Mouse (Mus musculus): ENCODE results near the gene Cfl1. TPM values are rescaled to one million over a fixed set of nuclear protein-coding genes. Genes with fewer than 3 reads are reported as not detected.
A peak's percentile ranks its signal among the peaks of the same experiment; 100 is the strongest.

Cfl1 gene
- 3,169 and 3,299 TPM in 2 replicates for polyA plus RNA-seq (2016; fragmentation: Nextera tagmentation; extraction: Ambion mirVana)

DNA sequence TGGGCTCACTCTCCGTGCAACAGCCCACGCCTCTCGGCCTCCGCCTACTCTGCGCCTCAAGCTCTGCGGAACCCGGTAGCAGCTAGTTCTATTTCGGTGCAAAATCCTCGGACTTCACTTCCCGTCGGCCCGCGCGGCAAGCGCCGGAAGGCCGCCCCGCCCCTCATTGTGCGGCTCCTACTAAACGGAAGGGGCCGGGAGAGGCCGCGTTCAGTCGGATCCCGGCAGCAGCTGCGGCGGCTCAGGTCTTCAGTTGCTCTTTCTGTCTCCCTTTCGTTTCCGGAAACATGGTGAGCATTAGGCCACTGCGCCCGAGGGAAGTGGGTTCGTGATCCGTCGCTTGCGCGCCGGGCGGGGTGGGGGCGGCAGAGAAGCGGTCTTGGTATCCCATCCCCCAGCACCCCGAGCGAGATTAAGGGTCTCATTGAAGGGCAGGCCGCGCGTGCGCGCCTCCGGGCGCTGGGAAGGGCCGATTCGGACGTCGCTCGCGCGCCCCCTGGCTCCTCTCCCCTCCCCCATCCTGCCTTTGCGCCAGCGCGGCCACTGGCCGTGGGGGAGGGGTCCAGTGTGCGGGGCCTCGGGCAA is at the start of gene Cfl1:
Cfl1 (plus strand) TSS at position 143 of the 585 bp plus-strand sequence.
- ATAC-seq (ENCODE audit: low FRiP score): peak; percentile 76
- WGBS: under 1% methylated on average over 62 of the region's 62 CpGs
- Histone ChIP-seq H3K4me3 (peak within 1 kb of the TSS; percentile 98), H3K9ac (peak within 1 kb of the TSS; percentile 97), H3K9me3 (replicated peaks) (no peaks in the 10 kb centered on the region), H3K27me3 (no peaks in the 10 kb centered on the region), H3K27ac (peak within 1 kb of the TSS; percentile 100), H3K4me1 (peaks cover 31% of the 10 kb centered on the region), H3K36me3 (peaks cover 42% of the 10 kb centered on the region), H3K4me2 (replicated peaks) (peak within 1 kb of the TSS; percentile 75)

GRCm38 (mm10) chr19:5444371-5444908 is 45.8 kb upstream of the Cfl1 start:
- 69% methylated on average over 9 of the region's 9 CpGs for WGBS
- H3K4me2 ChIP-seq (replicated peaks): no peak overlapping the region
- H3K36me3 ChIP-seq: no peaks in the 10 kb centered on the region
- peaks cover 18% of the 10 kb centered on the region for H3K4me1 ChIP-seq
- no peak overlapping the region for H3K9ac ChIP-seq
- no peak for ATAC-seq (ENCODE audit: low FRiP score)
- peaks cover 9% of the 10 kb centered on the region for H3K9me3 ChIP-seq (replicated peaks)
- no peak overlapping the region for H3K27ac ChIP-seq
- H3K27me3 ChIP-seq: peaks cover 57% of the 10 kb centered on the region
- no peak overlapping the region for H3K4me3 ChIP-seq

DNA sequence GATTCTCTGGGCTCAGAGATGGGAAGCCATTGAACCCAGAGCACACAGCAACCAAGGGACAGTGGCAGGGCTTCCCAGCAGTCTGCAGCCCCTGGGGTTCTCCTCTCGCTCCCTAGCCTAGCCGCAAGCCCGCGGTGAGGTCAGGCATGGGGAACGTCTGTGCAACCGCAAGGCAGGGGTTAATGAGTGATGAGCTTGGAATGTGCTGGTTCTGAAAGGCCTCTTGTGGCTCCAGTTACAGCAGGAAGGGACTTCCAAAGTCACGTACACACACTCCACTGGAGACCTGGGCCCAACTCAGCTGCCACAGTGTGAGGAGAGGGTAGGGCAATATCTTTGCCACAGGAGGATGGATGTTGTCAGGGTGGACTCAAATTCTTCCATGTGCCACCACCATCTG is 45.3 kb upstream of the Cfl1 start:
- Histone ChIP-seq H3K4me2 (replicated peaks) (no peak overlapping the region), H3K27ac (no peak overlapping the region), H3K4me3 (no peak overlapping the region), H3K4me1 (peaks cover 18% of the 10 kb centered on the region), H3K9me3 (replicated peaks) (peaks cover 9% of the 10 kb centered on the region), H3K36me3 (no peaks in the 10 kb centered on the region), H3K9ac (no peak overlapping the region), H3K27me3 (peaks cover 62% of the 10 kb centered on the region)
- WGBS: 38% methylated on average over 7 of the region's 7 CpGs
- no peak for ATAC-seq (ENCODE audit: low FRiP score)

DNA sequence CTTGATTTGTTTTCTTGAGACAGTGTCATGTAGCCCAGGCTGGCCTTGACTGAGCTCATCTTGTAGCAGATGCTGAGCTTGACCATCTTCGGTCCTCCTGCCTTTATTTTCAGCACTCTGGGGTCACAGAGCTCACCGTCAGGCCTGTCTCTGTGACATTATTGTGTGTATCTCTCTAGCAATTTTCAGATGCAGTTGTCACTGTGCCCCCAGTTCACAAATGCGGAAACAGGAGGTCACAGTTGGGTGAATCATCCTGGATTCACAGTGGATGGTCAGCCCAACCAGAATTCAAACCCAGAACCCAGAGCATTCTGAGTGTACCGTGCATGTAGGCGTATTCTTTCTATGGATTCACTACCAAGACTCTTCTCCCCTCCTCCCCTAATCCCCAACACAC is 44.5 kb upstream of the Cfl1 start:
- H3K27me3 ChIP-seq: peaks cover 70% of the 10 kb centered on the region
- H3K4me2 ChIP-seq (replicated peaks): no peak overlapping the region
- peaks cover 1% of the 10 kb centered on the region; the same call in 1 of the 2 replicates for H3K9me3 ChIP-seq (replicated peaks)
- no peak overlapping the region for H3K27ac ChIP-seq
- WGBS: 89% methylated on average over 5 of the region's 5 CpGs
- H3K9ac ChIP-seq: no peak overlapping the region
- H3K4me3 ChIP-seq: no peak overlapping the region
- ATAC-seq (ENCODE audit: low FRiP score): no peak
- no peaks in the 10 kb centered on the region for H3K36me3 ChIP-seq
- H3K4me1 ChIP-seq: peaks cover 18% of the 10 kb centered on the region

DNA sequence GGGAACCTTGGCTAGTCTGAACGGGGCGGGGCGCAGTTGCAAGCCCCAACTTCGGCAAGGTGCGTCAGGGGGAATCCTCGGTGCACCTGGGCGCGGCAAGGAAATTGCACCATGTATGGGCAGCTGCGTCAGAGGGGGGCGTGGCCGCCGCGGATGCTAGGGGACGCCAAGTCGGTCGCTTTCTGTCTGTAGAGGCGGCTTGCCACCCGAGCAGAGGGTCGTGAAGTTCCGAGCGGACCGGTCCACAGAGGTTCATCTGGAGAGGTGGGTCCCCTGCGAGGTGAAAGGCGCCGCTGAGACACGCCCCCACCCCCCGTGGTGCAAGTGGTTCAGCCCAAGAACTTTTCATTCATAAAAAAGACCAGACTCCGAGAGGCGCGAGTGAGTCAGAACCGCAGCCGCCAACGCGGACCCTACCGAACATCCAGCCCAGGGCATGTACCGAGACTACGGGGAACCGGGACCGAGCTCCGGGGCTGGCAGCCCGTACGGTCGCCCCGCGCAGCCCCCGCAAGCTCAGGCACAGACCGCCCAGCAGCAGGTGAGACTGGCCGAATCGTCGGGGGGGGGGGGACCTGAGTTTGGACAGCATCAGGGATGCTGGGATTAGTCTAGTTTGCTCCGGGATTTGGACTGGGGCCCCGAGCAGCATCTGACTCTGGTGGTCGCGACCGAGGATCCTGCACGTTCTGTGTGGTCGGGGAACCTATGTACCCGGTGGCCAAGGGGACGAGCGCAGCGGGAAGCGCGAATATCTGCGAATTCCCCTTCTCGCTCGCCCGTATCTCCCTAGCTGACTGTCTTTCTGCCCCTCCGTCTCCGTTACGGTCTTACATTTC is 42.5 kb upstream of the Cfl1 start, which contains the start of gene Fosl1:
Fosl1 (plus strand) TSS at position 33 of the 839 bp plus-strand sequence.
- Histone ChIP-seq H3K27me3 (peaks cover 83% of the 10 kb centered on the region), H3K9ac (peak within 1 kb of the TSS; percentile 42), H3K27ac (no peak within 1 kb of the TSS), H3K9me3 (replicated peaks) (no peaks in the 10 kb centered on the region), H3K4me1 (peaks cover 18% of the 10 kb centered on the region), H3K4me3 (peak within 1 kb of the TSS; percentile 38), H3K4me2 (replicated peaks) (peak within 1 kb of the TSS; percentile 70), H3K36me3 (no peaks in the 10 kb centered on the region)
- peak; percentile 60 for ATAC-seq (ENCODE audit: low FRiP score)
- 1% methylated on average over 70 of the region's 70 CpGs for WGBS

- Histone ChIP-seq H3K4me2 (replicated peaks) (peak overlapping the region; percentile 70), H3K9ac (no peak overlapping the region), H3K27ac (no peak overlapping the region), H3K4me3 (peak overlapping the region; percentile 38), H3K36me3 (no peaks in the 10 kb centered on the region), H3K9me3 (replicated peaks) (no peaks in the 10 kb centered on the region), H3K4me1 (peaks cover 18% of the 10 kb centered on the region), H3K27me3 (peaks cover 81% of the 10 kb centered on the region)
- ATAC-seq (ENCODE audit: low FRiP score): peak; percentile 43; the same call in 1 of the 2 replicates
- WGBS: 6% methylated on average over 36 of the region's 36 CpGs
Observed at GRCm38 (mm10) chr19:5448354-5449150, 41.7 kb upstream of the Cfl1 start.

- Histone ChIP-seq H3K9ac (no peak overlapping the region), H3K9me3 (replicated peaks) (no peaks in the 10 kb centered on the region), H3K4me2 (replicated peaks) (no peak overlapping the region), H3K36me3 (no peaks in the 10 kb centered on the region), H3K4me3 (no peak overlapping the region), H3K27ac (no peak overlapping the region), H3K4me1 (peaks cover 18% of the 10 kb centered on the region), H3K27me3 (peaks cover 74% of the 10 kb centered on the region)
- no peak for ATAC-seq (ENCODE audit: low FRiP score)
- 80% methylated on average over 3 of the region's 3 CpGs for WGBS
Observed at GRCm38 (mm10) chr19:5449673-5450072, 40.6 kb upstream of the Cfl1 start.

GRCm38 (mm10) chr19:5451766-5452165 is 38.5 kb upstream of the Cfl1 start:
- no peak for ATAC-seq (ENCODE audit: low FRiP score)
- Histone ChIP-seq H3K27me3 (peaks cover 53% of the 10 kb centered on the region), H3K36me3 (no peaks in the 10 kb centered on the region), H3K4me2 (replicated peaks) (no peak overlapping the region), H3K4me1 (peaks cover 38% of the 10 kb centered on the region), H3K27ac (no peak overlapping the region), H3K9me3 (replicated peaks) (no peaks in the 10 kb centered on the region), H3K4me3 (no peak overlapping the region), H3K9ac (no peak overlapping the region)
- WGBS: 74% methylated on average over 6 of the region's 6 CpGs

- ATAC-seq (ENCODE audit: low FRiP score): no peak
- Histone ChIP-seq H3K9me3 (replicated peaks) (no peaks in the 10 kb centered on the region), H3K27ac (no peak overlapping the region), H3K4me2 (replicated peaks) (peak overlapping the region; percentile 99), H3K4me1 (peaks cover 30% of the 10 kb centered on the region), H3K36me3 (no peaks in the 10 kb centered on the region), H3K27me3 (peaks cover 31% of the 10 kb centered on the region), H3K9ac (peak overlapping the region; percentile 29; the same call in 1 of the 2 replicates), H3K4me3 (no peak overlapping the region)
- WGBS: 85% methylated on average over 12 of the region's 12 CpGs
Observed at GRCm38 (mm10) chr19:5455037-5455436, 35.2 kb upstream of the Cfl1 start.

DNA sequence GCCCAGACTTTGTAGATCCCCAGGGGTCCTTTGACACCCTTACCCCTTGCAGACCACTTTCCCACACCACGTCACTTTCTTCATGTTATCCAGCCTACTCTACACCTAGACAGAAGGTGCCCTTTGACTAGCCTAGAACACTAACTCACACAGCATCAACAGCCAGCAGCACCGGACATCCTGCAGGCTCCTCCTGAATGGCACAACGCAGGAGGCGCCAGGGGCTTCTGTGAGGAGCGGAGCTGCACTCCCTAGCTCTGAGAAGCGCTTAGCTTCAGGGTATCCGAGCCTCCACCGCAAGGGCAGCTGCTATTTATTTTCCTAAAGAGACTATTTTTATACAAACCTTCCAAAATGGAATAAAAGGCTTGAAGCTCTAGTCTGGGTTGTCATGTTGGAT is 34.7 kb upstream of the Cfl1 start:
- Histone ChIP-seq H3K4me1 (peaks cover 30% of the 10 kb centered on the region), H3K4me2 (replicated peaks) (peak overlapping the region; percentile 99), H3K27me3 (peaks cover 25% of the 10 kb centered on the region), H3K4me3 (peak overlapping the region; percentile 77), H3K36me3 (no peaks in the 10 kb centered on the region), H3K9ac (peak overlapping the region; percentile 87; the same call in 1 of the 2 replicates), H3K27ac (no peak overlapping the region), H3K9me3 (replicated peaks) (no peaks in the 10 kb centered on the region)
- 67% methylated on average over 8 of the region's 8 CpGs for WGBS
- ATAC-seq (ENCODE audit: low FRiP score): no peak

GRCm38 (mm10) chr19:5456241-5456921 is 33.9 kb upstream of the Cfl1 start:
- H3K4me1 ChIP-seq: peaks cover 35% of the 10 kb centered on the region
- peak overlapping the region; percentile 77 for H3K4me3 ChIP-seq
- peaks cover 17% of the 10 kb centered on the region for H3K27me3 ChIP-seq
- peak overlapping the region; percentile 99 for H3K4me2 ChIP-seq (replicated peaks)
- WGBS: 5% methylated on average over 26 of the region's 26 CpGs
- peak overlapping the region; percentile 94 for H3K27ac ChIP-seq
- no peak; the same call in 1 of the 2 replicates for ATAC-seq (ENCODE audit: low FRiP score)
- no peaks in the 10 kb centered on the region for H3K9me3 ChIP-seq (replicated peaks)
- no peaks in the 10 kb centered on the region for H3K36me3 ChIP-seq
- H3K9ac ChIP-seq: peak overlapping the region; percentile 87
